Mouse (Mus musculus) heart, embryonic 10.5 days (tissue): ENCODE measurements at regions not wholly inside any gene's neighbourhood (a gene's known extent, or its start where the extent isn't known, plus 50 kb on each side); places are given as distances from the start of the nearest gene placed in this dataset.

ENCODE experiments used
- DNase-seq: peaks from one replicate; pipeline ENCODE4 v3.0.0-alpha.2; 2017; ENCODE audit warnings: low spot score
- H3K27ac ChIP-seq: fragments of 300-500 bp; sonication (generic); 2 replicates; pipeline ENCODE4 v1.5.1; 2016; ENCODE audit warnings: mild to moderate bottlenecking
- H3K27me3 ChIP-seq: fragments of 300-500 bp; sonication (generic); 2 replicates; pipeline ENCODE4 v1.6.1; 2016; ENCODE audit warnings: mild to moderate bottlenecking; ENCODE audit not compliant: poor library complexity, insufficient read depth, severe bottlenecking
- H3K36me3 ChIP-seq: fragments of 300-500 bp; sonication (generic); 2 replicates; pipeline ENCODE4 v1.6.1; 2016; ENCODE audit warnings: mild to moderate bottlenecking, moderate library complexity
- H3K4me1 ChIP-seq: fragments of 300-500 bp; sonication (generic); 2 replicates; pipeline ENCODE4 v1.6.1; 2016; ENCODE audit warnings: mild to moderate bottlenecking
- H3K4me3 ChIP-seq: fragments of 300-500 bp; sonication (generic); 2 replicates; pipeline ENCODE4 v1.5.1; 2016; ENCODE audit warnings: mild to moderate bottlenecking, moderate library complexity
- H3K9me3 ChIP-seq: fragments of 300-500 bp; sonication (generic); 2 replicates; pipeline ENCODE4 v1.6.1; 2016; ENCODE audit warnings: mild to moderate bottlenecking, moderate library complexity
- WGBS: fragments of 180-500 bp; shearing (Covaris S2); methylation state at CpG from one replicate; pipeline ENCODE4 v1.1.7; 2016; 5-methylcytosine and 5-hydroxymethylcytosine counted together

GRCm38 (mm10) chr5:126324847-126325246 is 793.3 kb downstream of the Tmem132b start:
- no peaks in the 10 kb centered on the region for H3K36me3 ChIP-seq
- H3K9me3 ChIP-seq: 0 out of 2 replicates have a peak, but pooled peaks cover 3% of the 10 kb centered on the region
- WGBS: 67% methylated on average over 6 of the region's 6 CpGs

GRCm38 (mm10) chr5:126328276-126328675 is 796.7 kb downstream of the Tmem132b start:
- Histone ChIP-seq H3K4me1 (no peaks in the 10 kb centered on the region), H3K36me3 (no peaks in the 10 kb centered on the region), H3K9me3 (0 out of 2 replicates have a peak, but pooled peaks cover 3% of the 10 kb centered on the region), H3K4me3 (no peak overlapping the region), H3K27me3 (no peaks in the 10 kb centered on the region), H3K27ac (no peak overlapping the region)
- DNase-seq: no peak
- 37% methylated on average over 3 of the region's 3 CpGs for WGBS

More at GRCm38 (mm10) chr5:126324847-126325246, 793.3 kb downstream of the Tmem132b start:
- Histone ChIP-seq H3K27me3 (no peaks in the 10 kb centered on the region), H3K27ac (no peak overlapping the region), H3K4me3 (no peak overlapping the region), H3K4me1 (no peaks in the 10 kb centered on the region)
- DNase-seq: no peak

GRCm38 (mm10) chr5:126335091-126335490 is 803.5 kb downstream of the Tmem132b start:
- no peaks in the 10 kb centered on the region for H3K4me1 ChIP-seq
- WGBS: 77% methylated on average over 7 of the region's 7 CpGs
- H3K27me3 ChIP-seq: no peaks in the 10 kb centered on the region
- no peak overlapping the region for H3K27ac ChIP-seq
- no peaks in the 10 kb centered on the region for H3K9me3 ChIP-seq
- no peaks in the 10 kb centered on the region for H3K36me3 ChIP-seq
- H3K4me3 ChIP-seq: no peak overlapping the region
- DNase-seq: no peak

GRCm38 (mm10) chr5:126335553-126336520 is 804.3 kb downstream of the Tmem132b start:
- no peak for DNase-seq
- no peak overlapping the region for H3K4me3 ChIP-seq
- H3K36me3 ChIP-seq: no peaks in the 10 kb centered on the region
- H3K27me3 ChIP-seq: no peaks in the 10 kb centered on the region
- WGBS: 71% methylated on average over 6 of the region's 6 CpGs
- no peak overlapping the region for H3K27ac ChIP-seq
- H3K9me3 ChIP-seq: no peaks in the 10 kb centered on the region
- no peaks in the 10 kb centered on the region for H3K4me1 ChIP-seq

- DNase-seq: no peak
- Histone ChIP-seq H3K9me3 (no peaks in the 10 kb centered on the region), H3K36me3 (no peaks in the 10 kb centered on the region), H3K27ac (no peak overlapping the region), H3K4me3 (no peak overlapping the region), H3K27me3 (no peaks in the 10 kb centered on the region), H3K4me1 (no peaks in the 10 kb centered on the region)
- 63% methylated on average over 1 of the region's 1 CpGs for WGBS
These were observed 806.3 kb downstream of the Tmem132b start for GRCm38 (mm10) chr5:126337884-126338283.

GRCm38 (mm10) chr5:126343570-126343969 is 812.0 kb downstream of the Tmem132b start:
- no peak overlapping the region for H3K4me3 ChIP-seq
- WGBS: 86% methylated on average over 9 of the region's 9 CpGs
- no peaks in the 10 kb centered on the region for H3K9me3 ChIP-seq
- no peak for DNase-seq
- H3K4me1 ChIP-seq: no peaks in the 10 kb centered on the region
- no peak overlapping the region for H3K27ac ChIP-seq
- H3K36me3 ChIP-seq: no peaks in the 10 kb centered on the region
- H3K27me3 ChIP-seq: no peaks in the 10 kb centered on the region

GRCm38 (mm10) chr5:126350936-126351335 is 819.4 kb downstream of the Tmem132b start:
- WGBS: 87% methylated on average over 2 of the region's 2 CpGs
- no peak for DNase-seq
- Histone ChIP-seq H3K4me1 (no peaks in the 10 kb centered on the region), H3K36me3 (no peaks in the 10 kb centered on the region), H3K4me3 (no peak overlapping the region), H3K27ac (no peak overlapping the region), H3K27me3 (no peaks in the 10 kb centered on the region), H3K9me3 (peaks cover 3% of the 10 kb centered on the region; the same call in 1 of the 2 replicates)

GRCm38 (mm10) chr5:126369436-126369835 is 837.9 kb downstream of the Tmem132b start:
- no peaks in the 10 kb centered on the region for H3K36me3 ChIP-seq
- WGBS: 80% methylated on average over 2 of the region's 2 CpGs
- H3K27me3 ChIP-seq: no peaks in the 10 kb centered on the region

GRCm38 (mm10) chr5:126392306-126392705 is 849.3 kb upstream of the Tmem132c start:
- Histone ChIP-seq H3K36me3 (no peaks in the 10 kb centered on the region), H3K27ac (no peak overlapping the region), H3K4me1 (no peaks in the 10 kb centered on the region), H3K9me3 (no peaks in the 10 kb centered on the region; the same call in 1 of the 2 replicates), H3K27me3 (no peaks in the 10 kb centered on the region), H3K4me3 (no peak overlapping the region)
- DNase-seq: no peak
- WGBS: 55% methylated on average over 1 of the region's 1 CpGs

More at GRCm38 (mm10) chr5:126369436-126369835, 837.9 kb downstream of the Tmem132b start:
- no peaks in the 10 kb centered on the region; the same call in 1 of the 2 replicates for H3K9me3 ChIP-seq
- no peak overlapping the region for H3K27ac ChIP-seq
- no peak overlapping the region for H3K4me3 ChIP-seq
- H3K4me1 ChIP-seq: no peaks in the 10 kb centered on the region
- no peak for DNase-seq

GRCm38 (mm10) chr5:126395331-126395730 is 846.3 kb upstream of the Tmem132c start:
- no peaks in the 10 kb centered on the region; the same call in 1 of the 2 replicates for H3K9me3 ChIP-seq
- no peak overlapping the region for H3K27ac ChIP-seq
- H3K4me3 ChIP-seq: no peak overlapping the region
- WGBS: 44% methylated on average over 8 of the region's 8 CpGs
- DNase-seq: no peak
- no peaks in the 10 kb centered on the region for H3K4me1 ChIP-seq
- H3K27me3 ChIP-seq: no peaks in the 10 kb centered on the region
- no peaks in the 10 kb centered on the region for H3K36me3 ChIP-seq

GRCm38 (mm10) chr5:126431748-126432147 is 809.9 kb upstream of the Tmem132c start:
- H3K9me3 ChIP-seq: no peaks in the 10 kb centered on the region
- no peaks in the 10 kb centered on the region for H3K4me1 ChIP-seq
- DNase-seq: no peak
- H3K27me3 ChIP-seq: no peaks in the 10 kb centered on the region
- WGBS: 79% methylated on average over 1 of the region's 1 CpGs
- no peak overlapping the region for H3K4me3 ChIP-seq
- no peak overlapping the region for H3K27ac ChIP-seq
- H3K36me3 ChIP-seq: no peaks in the 10 kb centered on the region

GRCm38 (mm10) chr5:126438696-126439095 is 802.9 kb upstream of the Tmem132c start:
- DNase-seq: no peak
- Histone ChIP-seq H3K4me1 (no peaks in the 10 kb centered on the region), H3K27ac (no peak overlapping the region), H3K9me3 (no peaks in the 10 kb centered on the region), H3K4me3 (no peak overlapping the region), H3K27me3 (no peaks in the 10 kb centered on the region), H3K36me3 (no peaks in the 10 kb centered on the region)
- WGBS: 92% methylated on average over 1 of the region's 1 CpGs

GRCm38 (mm10) chr5:126440516-126440915 is 801.1 kb upstream of the Tmem132c start:
- Histone ChIP-seq H3K27me3 (no peaks in the 10 kb centered on the region), H3K9me3 (no peaks in the 10 kb centered on the region), H3K4me3 (no peak overlapping the region), H3K27ac (no peak overlapping the region), H3K4me1 (no peaks in the 10 kb centered on the region), H3K36me3 (no peaks in the 10 kb centered on the region)
- 80% methylated on average over 1 of the region's 1 CpGs for WGBS
- no peak for DNase-seq
